Mouse (Mus musculus) thymus, adult 2 months (tissue): ENCODE measurements around the gene Atp8a2. TPM values are rescaled to one million over a fixed set of nuclear protein-coding genes. Genes with fewer than 3 reads are reported as not detected.
"Not testable (repeated sequence)": the region's sequence is repeated elsewhere in the genome, so short reads cannot be mapped to it uniquely, and the experiment has no call there.

Source experiments
- DNase-seq: peaks from one replicate; pipeline ENCODE4 v3.0.0; 2021
- H3K27ac ChIP-seq: fragments of 200-500 bp; 2 replicates; pipeline ENCODE4 v1.5.1; 2012; ENCODE audit warnings: low read length, control low read depth; ENCODE audit not compliant: control insufficient read depth, insufficient read depth
- H3K27me3 ChIP-seq: fragments of 200-500 bp; 2 replicates; pipeline ENCODE4 v1.6.1; 2012; ENCODE audit warnings: mild to moderate bottlenecking, low read length, moderate library complexity, mixed read lengths; ENCODE audit not compliant: control insufficient read depth, insufficient read depth
- H3K36me3 ChIP-seq: fragments of 200-500 bp; 2 replicates; pipeline ENCODE4 v1.6.1; 2012; ENCODE audit warnings: mild to moderate bottlenecking, low read length, moderate library complexity; ENCODE audit not compliant: control insufficient read depth, insufficient read depth
- H3K4me1 ChIP-seq: fragments of 200-500 bp; replicated peaks from 2 replicates; pipeline ENCODE4 v1.6.1; 2012; ENCODE audit warnings: low read length; ENCODE audit not compliant: control insufficient read depth, insufficient read depth
- H3K4me3 ChIP-seq: fragments of 200-500 bp; 2 replicates; pipeline ENCODE4 v1.5.1; 2012; ENCODE audit warnings: mild to moderate bottlenecking, low read length, control low read depth, moderate library complexity; ENCODE audit not compliant: control insufficient read depth, insufficient read depth
- CTCF ChIP-seq: fragments of 200-500 bp; IDR thresholded peaks from 2 replicates; pipeline ENCODE4 v1.5.1; 2012; ENCODE audit warnings: mild to moderate bottlenecking, control low read depth, low read length, moderate library complexity, borderline replicate concordance; ENCODE audit not compliant: control insufficient read depth, poor library complexity, insufficient read depth; ENCODE audit errors: extremely low read depth
- POLR2A ChIP-seq: fragments of 200-500 bp; IDR thresholded peaks from 2 replicates; pipeline ENCODE4 v1.6.1; 2012; ENCODE audit warnings: mild to moderate bottlenecking, low read length, control low read depth, moderate library complexity; ENCODE audit not compliant: control insufficient read depth, poor library complexity, insufficient read depth; ENCODE audit errors: extremely low read depth
- WGBS: fragments of 180-500 bp; shearing (Covaris S2); methylation state at CpG from one replicate; pipeline ENCODE4 v1.1.7; 2018; 5-methylcytosine and 5-hydroxymethylcytosine counted together
- polyA plus RNA-seq: library from polyadenylated mRNA; depleted of rRNA; stranded (reverse); fragments of >200 nt; gene quantifications from 2 replicates; pipeline ENCODE4 v1.2.3, GENCODE M21; 2012

The Atp8a2 gene
- polyA plus RNA-seq, 1 experiment: 0.38 TPM

GRCm38 (mm10) chr14:59853139-59853538, 343.8 kb downstream of the Atp8a2 start:
- H3K27ac ChIP-seq: no peak overlapping the region
- 87% methylated on average over 9 of the region's 9 CpGs for WGBS

GRCm38 (mm10) chr14:59846609-59847375, 350.2 kb downstream of the Atp8a2 start:
- 86% methylated on average over 14 of the region's 14 CpGs for WGBS

More at GRCm38 (mm10) chr14:59853139-59853538, 343.8 kb downstream of the Atp8a2 start:
- no peak for DNase-seq
- Histone ChIP-seq H3K27me3 (no peaks in the 10 kb centered on the region), H3K36me3 (no peaks in the 10 kb centered on the region), H3K4me3 (no peak overlapping the region), H3K4me1 (peaks cover 6% of the 10 kb centered on the region)
- TF ChIP-seq CTCF (no peak), POLR2A (no peak)

GRCm38 (mm10) chr14:59843264-59843942, 353.6 kb downstream of the Atp8a2 start:
- Histone ChIP-seq H3K4me1 (no peaks in the 10 kb centered on the region), H3K36me3 (no peaks in the 10 kb centered on the region), H3K27ac (no peak overlapping the region), H3K4me3 (no peak overlapping the region), H3K27me3 (no peaks in the 10 kb centered on the region)
- TF ChIP-seq POLR2A (no peak), CTCF (no peak)
- 95% methylated on average over 6 of the region's 6 CpGs for WGBS
- DNase-seq: no peak

More at GRCm38 (mm10) chr14:59846609-59847375, 350.2 kb downstream of the Atp8a2 start:
- Histone ChIP-seq H3K4me1 (no peaks in the 10 kb centered on the region), H3K36me3 (no peaks in the 10 kb centered on the region), H3K27me3 (no peaks in the 10 kb centered on the region), H3K27ac (no peak overlapping the region), H3K4me3 (no peak overlapping the region)
- TF ChIP-seq POLR2A (no peak), CTCF (no peak)
- no peak for DNase-seq

- no peak for DNase-seq
- no peaks in the 10 kb centered on the region for H3K27me3 ChIP-seq
- 0 out of 2 replicates have a peak, but pooled peaks cover 2% of the 10 kb centered on the region for H3K4me1 ChIP-seq
- TF ChIP-seq CTCF (no peak), POLR2A (no peak)
- WGBS: 95% methylated on average over 14 of the region's 14 CpGs
- H3K36me3 ChIP-seq: no peaks in the 10 kb centered on the region
- no peak overlapping the region for H3K4me3 ChIP-seq
- H3K27ac ChIP-seq: no peak overlapping the region
These were observed 356.8 kb downstream of the Atp8a2 start for GRCm38 (mm10) chr14:59839951-59840720.

- H3K27me3 ChIP-seq, DNase-seq, H3K4me1 ChIP-seq, H3K36me3 ChIP-seq, H3K27ac ChIP-seq, H3K4me3 ChIP-seq: not testable (repeated sequence)
- 80% methylated on average over 1 of the region's 3 CpGs for WGBS
These were observed 358.3 kb downstream of the Atp8a2 start for GRCm38 (mm10) chr14:59838446-59839259.

GRCm38 (mm10) chr14:59837691-59838241, 359.2 kb downstream of the Atp8a2 start:
- not testable (repeated sequence) for H3K4me3 ChIP-seq, H3K4me1 ChIP-seq, H3K27me3 ChIP-seq, H3K36me3 ChIP-seq, H3K27ac ChIP-seq, DNase-seq
- WGBS: no CpG with 5 or more reads among the region's 3 CpGs
